Mouse (Mus musculus): ENCODE data around the gene St6galnac5. TPM values are rescaled to one million over a fixed set of nuclear protein-coding genes. Genes with fewer than 3 reads are reported as not detected.
"Not testable (repeated sequence)": the region's sequence is repeated elsewhere in the genome, so short reads cannot be mapped to it uniquely, and the experiment has no call there.

The St6galnac5 gene
- total RNA-seq, 2 experiments from 2014 or later = 0.04 TPM

DNA sequence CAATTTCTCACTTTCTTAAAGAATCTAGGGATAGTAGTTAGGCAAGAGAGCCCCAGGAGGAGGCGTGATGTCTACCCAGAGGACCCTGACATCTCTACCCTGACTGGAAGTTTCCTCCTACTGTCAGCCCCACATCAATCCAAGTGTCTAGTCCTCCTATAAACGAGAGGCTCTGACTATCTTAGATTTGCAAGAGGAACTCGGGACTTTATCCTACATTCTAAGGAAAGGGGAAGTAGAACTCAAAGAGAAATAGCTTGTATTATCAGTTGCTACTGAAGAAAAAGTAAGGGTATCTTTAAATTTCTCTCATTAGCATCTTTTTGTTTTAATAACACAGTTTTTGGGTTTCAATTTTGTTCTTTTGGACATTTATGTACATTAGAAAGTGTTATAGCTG lies 161.6 kb downstream of the St6galnac5 start:
- intact Hi-C loops (cut with DNase I; ENCODE audit: low total_unique reads) = no loop called here
- no peak for DNase-seq

DNA sequence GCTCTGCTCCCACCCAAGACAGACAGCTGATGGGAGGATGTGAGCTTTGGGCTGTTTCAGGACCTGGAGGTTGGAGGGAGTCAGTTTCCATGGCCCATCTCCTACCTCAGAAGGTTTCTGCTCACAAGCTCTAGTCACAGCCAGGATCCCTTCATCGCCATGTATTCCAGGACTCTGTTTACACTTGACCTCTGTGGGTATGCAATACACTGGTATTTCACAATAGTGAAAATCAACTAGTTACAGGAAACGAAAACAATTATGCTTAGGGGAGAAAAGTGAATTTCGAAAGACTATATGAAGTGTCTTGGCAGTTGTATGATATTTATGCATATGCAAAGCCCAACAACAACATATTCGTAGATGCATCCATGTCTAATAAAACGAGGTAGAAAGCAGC lies 166.9 kb downstream of the St6galnac5 start:
- intact Hi-C loops (cut with DNase I; ENCODE audit: low total_unique reads) = no loop called here
- DNase-seq = no peak

DNA sequence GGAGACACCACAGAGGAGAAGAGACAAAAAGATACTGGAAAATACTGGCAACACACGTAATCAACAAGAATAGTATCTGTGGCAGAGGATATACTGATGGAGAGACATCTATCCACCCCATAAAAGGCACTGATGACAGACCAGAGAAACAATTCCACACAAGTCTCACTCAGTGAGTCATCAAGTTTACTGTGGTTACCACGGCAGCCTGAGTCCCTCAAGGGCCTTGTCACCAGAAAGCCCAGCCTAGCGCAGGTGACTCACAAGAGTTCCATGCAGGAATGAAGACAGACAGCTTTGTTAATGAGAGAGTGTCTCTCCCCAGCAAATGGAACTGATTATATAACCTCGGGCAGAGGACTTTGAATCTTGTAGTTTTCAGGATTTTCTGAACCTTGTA lies 168.1 kb downstream of the St6galnac5 start:
- DNase-seq = no peak
- intact Hi-C loops (cut with DNase I; ENCODE audit: low total_unique reads) = no loop called here

DNA sequence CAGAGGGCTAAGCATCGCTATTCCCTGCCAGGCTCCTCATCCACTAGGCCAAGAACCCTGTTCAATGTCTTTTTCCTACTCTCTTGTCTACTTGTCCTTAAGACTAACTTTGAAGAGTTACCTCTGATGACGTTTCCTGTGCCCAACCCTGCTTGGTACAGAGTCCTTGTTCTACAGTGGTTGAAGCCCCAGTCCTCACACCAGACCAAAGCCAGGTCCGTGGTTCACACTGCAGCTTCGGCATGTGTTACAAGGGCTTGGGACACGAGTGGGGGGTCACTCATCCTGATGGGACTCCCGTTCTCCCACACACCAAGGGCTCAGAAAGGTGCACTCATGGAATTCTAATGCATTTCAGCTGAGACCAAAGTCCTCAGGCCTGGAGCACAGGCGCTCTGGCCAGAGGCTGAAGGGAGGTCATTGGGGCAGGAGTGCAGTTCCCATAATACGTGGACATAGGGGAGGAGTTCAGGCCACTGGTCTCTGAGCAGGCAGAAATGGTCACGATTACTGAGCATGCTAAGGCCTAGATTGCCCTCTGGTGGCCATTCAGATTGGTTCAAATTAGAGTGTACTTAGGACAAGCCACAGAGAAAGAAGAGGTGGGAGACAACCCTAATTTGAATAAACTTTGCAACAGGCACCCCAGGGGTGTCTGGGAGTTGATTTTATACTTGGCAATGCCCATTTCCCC lies 182.2 kb downstream of the St6galnac5 start:
- DNase-seq = no peak
- intact Hi-C loops (cut with DNase I; ENCODE audit: low total_unique reads) = no loop called here

DNA sequence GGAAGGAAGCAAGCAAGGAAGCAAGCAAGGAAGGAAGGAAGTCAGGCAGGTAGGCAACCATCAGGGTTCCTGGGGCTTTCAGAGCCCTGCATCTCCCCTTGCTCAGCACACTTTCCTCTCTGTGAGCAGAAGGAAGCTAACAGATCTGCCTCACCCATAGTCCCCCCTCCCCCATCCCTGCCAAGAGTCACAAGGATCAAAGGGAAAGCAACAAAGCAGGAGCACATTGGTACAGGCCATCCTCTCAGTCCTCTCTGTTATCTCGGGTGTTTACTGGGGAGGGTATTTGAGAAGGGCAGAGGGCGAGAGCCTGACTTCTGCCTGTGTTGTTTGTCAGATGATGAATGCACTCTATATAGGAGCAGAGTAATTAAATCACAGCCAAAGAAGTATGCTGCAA lies 184.7 kb downstream of the St6galnac5 start:
- intact Hi-C loops (cut with DNase I; ENCODE audit: low total_unique reads) = no loop called here
- no peak for DNase-seq

DNA sequence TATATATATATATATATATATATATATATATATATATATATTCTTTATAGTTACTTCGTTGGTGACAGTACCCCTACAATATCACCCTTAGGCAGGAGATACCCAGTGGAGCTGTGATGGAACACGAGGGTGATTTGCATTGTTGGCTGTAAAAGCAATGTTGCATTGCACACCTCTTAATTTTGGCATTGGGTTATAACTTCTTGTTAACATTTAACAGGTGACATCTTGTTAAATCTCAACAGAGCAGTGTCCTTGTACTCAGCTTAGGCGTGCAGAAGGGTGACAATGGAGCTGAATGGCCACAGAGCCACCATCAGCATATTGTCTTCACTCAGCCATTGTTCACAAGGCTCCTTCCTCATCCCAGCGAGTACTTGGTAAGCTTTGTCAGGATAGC lies 185.8 kb downstream of the St6galnac5 start:
- no peak for DNase-seq
- intact Hi-C loops (cut with DNase I; ENCODE audit: low total_unique reads) = no loop called here

DNA sequence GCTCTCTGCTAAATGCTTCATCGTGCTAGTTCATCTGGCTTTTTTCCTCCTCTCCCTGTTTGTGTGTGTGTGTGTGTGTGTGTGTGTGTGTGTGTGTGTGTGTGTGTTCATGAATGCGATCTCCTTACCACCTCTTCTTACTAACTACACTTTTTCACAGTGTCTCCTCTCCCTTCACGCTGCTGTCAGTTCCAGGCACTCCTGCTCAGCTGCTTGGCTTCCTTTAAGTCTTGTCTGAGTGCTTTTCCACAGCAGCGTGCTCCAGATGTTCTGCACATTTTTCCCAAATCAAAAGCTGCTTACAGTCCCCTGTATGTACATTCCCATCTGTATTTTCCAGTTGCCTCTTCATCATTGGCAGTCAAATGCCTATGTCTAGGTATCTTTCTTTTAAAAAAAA lies 189.0 kb downstream of the St6galnac5 start:
- intact Hi-C loops (cut with DNase I; ENCODE audit: low total_unique reads) = no loop called here
- DNase-seq = no peak

DNA sequence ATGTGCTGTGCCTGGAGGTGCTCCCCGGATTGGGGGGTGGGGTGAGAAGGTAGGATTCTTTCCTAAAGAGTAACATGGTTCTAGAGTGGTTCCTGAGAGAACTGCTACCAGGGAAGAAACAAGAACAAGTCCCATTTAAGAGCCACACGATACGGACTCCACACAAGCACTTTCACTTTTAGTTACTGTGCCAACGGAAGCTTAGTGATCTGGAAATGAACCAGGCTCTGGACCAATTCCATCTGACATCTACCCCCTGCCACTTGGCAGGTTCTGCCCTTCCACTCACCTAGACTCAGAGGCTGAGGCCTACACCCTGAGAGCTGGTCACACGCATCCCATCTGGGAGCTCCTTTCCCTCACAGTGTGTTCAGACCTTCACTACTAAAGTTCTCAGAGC lies 189.4 kb downstream of the St6galnac5 start:
- DNase-seq = no peak
- intact Hi-C loops (cut with DNase I; ENCODE audit: low total_unique reads) = no loop called here

DNA sequence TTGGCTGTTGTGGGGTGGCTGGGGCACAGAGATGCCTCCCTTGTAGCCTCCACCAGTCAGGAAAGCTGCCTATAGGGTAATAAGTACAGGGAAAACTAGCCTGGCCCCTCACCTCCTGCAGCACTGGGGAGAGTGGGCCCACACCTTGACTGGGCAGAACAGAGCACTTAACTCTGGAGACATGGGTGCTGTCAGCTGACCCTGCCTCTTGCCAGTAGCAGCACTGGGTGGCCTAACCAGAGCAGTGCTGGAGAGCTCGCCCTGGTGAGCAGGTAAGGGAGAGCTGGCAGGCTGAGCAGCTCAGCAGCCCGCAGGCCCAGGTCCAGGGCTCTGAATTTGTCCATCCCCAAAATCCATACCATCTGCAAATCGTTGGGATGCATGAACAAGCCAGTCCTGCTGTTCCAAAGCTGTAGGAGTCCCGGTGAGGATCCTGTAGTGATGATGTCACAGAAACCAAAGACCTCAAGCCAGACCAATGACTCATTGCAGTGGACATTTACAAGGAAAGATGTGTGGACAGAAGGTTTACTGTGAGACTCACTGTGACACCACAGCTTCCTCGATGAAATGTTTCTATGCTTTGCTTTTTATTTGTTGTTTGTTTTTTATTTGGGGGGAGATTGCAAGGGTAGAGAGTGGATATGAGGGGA lies 193.6 kb downstream of the St6galnac5 start:
- DNase-seq = not testable (repeated sequence)
- intact Hi-C loops (cut with DNase I; ENCODE audit: low total_unique reads) = loop anchor here (10.0 kb wide), 3 partner anchors 166 to 866 kb away; no protein-coding TSS in a partner anchor

DNA sequence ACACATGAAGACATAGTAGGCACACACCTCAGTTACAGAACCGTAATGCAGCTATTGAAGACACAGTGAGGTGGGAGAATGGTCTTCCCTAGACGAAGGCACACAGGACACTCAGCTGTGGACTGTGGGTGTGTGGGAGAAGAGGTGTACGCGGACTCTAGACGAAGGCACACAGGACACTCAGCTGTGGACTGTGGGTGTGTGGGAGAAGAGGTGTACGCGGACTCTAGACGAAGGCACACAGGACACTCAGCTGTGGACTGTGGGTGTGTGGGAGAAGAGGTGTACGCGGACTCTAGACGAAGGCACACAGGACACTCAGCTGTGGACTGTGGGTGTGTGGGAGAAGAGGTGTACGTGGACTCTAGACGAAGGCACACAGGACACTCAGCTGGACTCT lies 197.7 kb downstream of the St6galnac5 start:
- intact Hi-C loops (cut with DNase I; ENCODE audit: low total_unique reads) = loop anchor here (10.0 kb wide), 3 partner anchors 170 to 870 kb away; no protein-coding TSS in a partner anchor
- not testable (repeated sequence) for DNase-seq

DNA sequence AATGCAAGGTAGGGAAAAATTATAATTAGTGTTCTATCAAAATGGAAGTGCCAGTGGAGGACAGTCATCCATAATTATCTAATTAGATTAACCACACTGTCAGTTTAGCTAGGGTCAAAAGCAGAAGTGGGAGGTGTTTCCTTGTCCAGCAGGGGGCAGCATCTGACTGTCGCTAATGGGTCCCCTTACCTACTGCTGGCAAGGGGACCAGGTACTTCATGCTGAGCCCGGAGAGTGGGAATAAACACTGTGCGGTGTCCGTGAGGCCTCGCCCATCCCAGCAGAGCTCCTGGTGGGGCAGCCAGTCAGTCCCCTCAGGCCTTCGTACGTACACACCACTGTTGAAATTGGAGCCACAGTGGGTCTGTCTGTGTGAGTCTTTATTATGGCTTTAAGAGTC lies 198.3 kb downstream of the St6galnac5 start:
- intact Hi-C loops (cut with DNase I; ENCODE audit: low total_unique reads) = loop anchor here (10.0 kb wide), 3 partner anchors 171 to 871 kb away; no protein-coding TSS in a partner anchor
- DNase-seq = peak; percentile 67

DNA sequence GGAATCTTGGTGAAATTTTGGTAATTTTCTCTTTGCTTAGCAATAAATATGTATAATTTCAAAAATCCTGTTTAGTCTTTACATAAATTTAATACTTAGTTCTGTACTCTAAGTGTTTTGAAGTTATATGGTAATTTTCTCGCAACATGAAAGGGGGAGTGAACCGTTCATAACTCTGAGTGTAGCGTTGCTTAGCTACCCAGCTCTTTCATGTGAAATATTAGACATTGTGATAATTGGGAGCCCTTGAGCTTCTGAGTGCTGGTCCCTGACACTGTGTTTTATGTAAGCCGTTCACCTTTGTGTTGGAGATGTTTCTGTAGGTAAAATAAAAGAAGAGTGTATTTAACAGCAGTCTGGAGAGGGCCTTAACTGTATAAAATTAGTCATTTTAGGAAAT lies 202.2 kb downstream of the St6galnac5 start:
- intact Hi-C loops (cut with DNase I; ENCODE audit: low total_unique reads) = loop anchor here (10.0 kb wide), 3 partner anchors 175 to 875 kb away; no protein-coding TSS in a partner anchor

DNA sequence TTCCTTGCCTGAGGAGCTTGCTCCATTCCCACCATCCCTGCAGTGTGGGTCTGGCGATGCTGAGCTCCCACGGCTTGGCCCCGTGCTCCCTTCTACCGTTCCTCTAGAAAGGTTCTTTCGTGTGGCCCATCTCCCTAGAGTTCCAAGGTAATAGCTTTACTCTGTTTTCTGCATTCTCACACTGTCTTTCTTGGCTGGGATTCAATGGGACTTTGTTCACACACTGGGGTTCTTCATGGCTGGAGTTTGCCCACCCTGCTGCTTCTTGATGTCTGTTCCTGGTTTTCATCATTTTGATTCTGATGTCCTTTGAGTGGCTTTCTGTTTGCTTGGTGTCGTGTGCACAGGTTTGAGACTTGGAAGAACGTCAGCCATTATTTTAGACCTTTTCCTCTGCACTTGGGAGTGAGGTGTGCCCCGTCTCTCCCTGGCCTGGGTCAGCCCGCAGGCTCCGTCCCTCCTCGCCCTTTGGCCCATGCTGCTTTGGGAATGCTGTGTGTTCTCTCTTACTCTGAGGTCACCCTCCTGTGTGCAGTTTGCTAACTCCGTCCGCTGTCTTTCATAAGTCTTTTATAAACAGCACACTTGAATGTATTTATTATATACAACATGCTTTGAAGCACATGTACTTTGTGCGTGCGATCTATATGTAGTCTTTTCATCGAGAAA lies 205.0 kb downstream of the St6galnac5 start:
- intact Hi-C loops (cut with DNase I; ENCODE audit: low total_unique reads) = no loop called here

More for the DNA sequence above, 202.2 kb downstream of the St6galnac5 start:
- DNase-seq = no peak

DNA sequence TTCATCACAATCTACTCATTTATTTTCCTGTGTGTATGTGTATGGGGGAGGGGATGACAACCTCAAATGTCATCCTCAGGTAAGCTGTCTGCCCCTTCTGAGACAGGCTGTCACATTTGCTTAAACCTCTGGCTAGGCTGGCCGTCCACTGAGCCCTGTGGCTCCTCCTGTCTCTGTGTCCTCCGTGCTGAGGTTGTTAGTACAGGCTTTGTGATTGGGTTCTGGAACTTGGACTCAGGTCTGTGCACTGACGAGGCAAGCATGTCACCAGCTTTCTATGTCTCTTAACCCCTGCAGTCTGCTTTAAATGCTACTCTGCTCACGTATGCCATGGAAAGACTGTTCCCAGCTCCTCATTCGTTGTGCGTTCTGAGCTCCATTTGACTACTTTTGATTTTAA lies 205.7 kb downstream of the St6galnac5 start:
- no peak for DNase-seq
- intact Hi-C loops (cut with DNase I; ENCODE audit: low total_unique reads) = no loop called here

More for the DNA sequence above, 205.0 kb downstream of the St6galnac5 start:
- DNase-seq = no peak

DNA sequence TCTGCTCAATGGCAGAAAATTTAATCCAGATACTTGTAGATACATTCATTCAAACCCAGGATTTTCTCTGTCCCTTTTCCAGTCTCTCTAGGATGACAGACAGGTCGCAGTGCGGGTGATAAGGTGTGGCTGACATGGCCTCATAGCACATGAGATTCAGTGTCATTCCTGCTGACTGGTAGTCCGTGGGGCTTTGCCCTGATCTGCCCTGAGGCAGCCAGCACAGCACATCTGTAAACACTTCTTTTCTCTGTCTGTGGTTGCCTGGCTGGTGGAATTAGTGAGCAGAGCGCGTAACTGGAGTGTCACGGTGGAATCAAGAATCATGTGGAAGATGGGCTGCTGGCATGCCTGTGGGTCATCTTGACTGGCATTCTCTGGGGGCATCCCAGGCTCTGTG lies 212.0 kb downstream of the St6galnac5 start:
- intact Hi-C loops (cut with DNase I; ENCODE audit: low total_unique reads) = no loop called here
- DNase-seq = no peak

DNA sequence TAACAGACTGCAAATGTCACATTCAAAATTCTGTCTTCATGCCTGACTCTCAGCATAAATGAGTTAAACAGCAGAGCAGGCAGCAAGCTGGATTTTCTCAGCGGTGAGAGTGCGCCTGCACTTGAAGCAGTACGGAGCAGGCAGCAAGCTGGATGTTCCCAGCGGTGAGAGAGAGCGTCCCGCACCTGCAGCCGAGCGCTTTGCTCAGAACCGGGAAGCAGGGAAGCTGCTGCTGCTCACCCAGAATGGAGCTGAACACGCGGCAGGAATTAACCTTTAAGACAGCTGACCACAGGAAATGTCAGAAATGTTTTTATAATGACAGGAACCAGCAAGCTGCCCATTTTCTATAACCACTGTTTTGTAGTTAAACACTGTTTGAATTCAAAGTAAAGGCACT lies 214.6 kb downstream of the St6galnac5 start:
- no peak for DNase-seq
- intact Hi-C loops (cut with DNase I; ENCODE audit: low total_unique reads) = no loop called here
